Mouse (Mus musculus): ENCODE measurements around the gene Vmo1.
A peak's percentile ranks its signal among the peaks of the same experiment; 100 is the strongest.
"Not testable (repeated sequence)": the region's sequence is repeated elsewhere in the genome, so short reads cannot be mapped to it uniquely, and the experiment has no call there.

Gene Vmo1

GRCm38 (mm10) chr11:70514288-70514687 lies at the start of gene Vmo1:
Gene Vmo1, minus strand, starts transcription at chr11:70514616.
- no peak for DNase-seq (ENCODE audit: low spot score)

- no peak for DNase-seq (ENCODE audit: low spot score)
Measured at GRCm38 (mm10) chr11:70563470-70564275, 49.3 kb upstream of the Vmo1 start.

DNA sequence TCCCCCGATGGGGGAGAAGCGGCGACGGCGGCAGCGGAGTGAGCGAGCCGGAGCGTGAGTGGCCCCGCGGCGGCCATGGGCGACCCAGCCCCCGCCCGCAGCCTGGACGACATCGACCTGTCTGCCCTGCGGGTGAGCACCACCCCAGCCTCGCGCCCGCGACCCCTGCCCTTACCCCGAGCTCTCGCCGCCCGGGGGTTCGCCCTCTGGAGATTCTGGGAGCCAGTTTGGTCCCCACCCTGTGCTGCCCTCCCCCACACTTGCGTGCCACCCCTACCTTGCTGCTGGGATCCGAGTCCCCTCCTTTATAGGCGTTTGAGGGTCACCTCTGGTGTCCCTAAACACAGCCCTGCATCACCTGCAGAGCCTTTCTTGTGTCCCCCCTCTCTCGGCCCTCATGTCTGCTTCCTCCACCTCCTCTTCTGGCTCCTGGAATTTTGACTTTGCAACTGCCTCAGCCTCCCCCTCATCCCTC lies 48.6 kb upstream of the Vmo1 start:
- DNase-seq (ENCODE audit: low spot score) = no peak

GRCm38 (mm10) chr11:70562287-70562994 lies 48.0 kb upstream of the Vmo1 start, which contains the start of gene Mink1:
Gene Mink1, plus strand, starts transcription at chr11:70562881.
- peak; percentile 81 for DNase-seq (ENCODE audit: low spot score)

- no peak for DNase-seq (ENCODE audit: low spot score)
Measured at GRCm38 (mm10) chr11:70561937-70562286, 47.5 kb upstream of the Vmo1 start.

GRCm38 (mm10) chr11:70557545-70557944 lies 43.1 kb upstream of the Vmo1 start:
- no peak for DNase-seq (ENCODE audit: low spot score)

DNA sequence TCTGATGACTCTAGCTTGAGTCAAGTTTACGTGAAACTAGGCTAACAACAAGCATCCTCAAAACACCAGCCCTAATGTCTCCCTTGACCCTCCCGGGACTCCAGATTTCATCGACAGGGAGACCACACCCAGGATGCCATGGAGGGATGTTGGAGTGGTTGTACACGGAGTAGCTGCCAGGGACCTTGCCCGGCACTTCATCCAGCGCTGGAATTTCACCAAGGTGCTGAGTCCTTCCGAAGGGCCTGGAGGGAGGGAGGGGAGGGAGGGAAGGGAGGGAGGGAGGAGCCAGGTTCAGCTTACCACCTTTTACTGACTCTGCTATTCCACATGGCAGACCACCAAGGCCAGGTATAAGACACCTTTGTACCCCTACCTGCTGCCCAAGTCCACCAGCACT lies 39.5 kb upstream of the Vmo1 start:
- no peak for DNase-seq (ENCODE audit: low spot score)

DNA sequence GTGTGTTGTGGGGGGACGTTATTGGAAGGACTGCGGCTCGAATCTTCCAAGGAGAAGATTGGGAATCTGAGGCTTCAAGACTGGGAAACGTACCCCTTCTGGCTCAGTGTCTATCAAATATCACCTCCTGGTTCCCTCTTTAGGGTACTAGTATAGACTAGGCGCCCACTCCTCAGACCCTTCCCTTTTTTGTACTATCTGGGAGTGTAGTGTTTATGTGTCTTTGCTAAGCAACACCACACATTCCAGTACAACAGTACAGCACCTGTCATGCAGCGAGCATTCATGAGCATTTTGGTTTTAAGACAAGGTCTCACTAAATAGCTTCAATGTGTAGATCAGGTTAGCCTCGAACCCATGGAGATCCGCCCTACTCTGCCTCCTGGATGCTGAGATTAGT lies 37.1 kb upstream of the Vmo1 start:
- DNase-seq (ENCODE audit: low spot score) = no peak

DNA sequence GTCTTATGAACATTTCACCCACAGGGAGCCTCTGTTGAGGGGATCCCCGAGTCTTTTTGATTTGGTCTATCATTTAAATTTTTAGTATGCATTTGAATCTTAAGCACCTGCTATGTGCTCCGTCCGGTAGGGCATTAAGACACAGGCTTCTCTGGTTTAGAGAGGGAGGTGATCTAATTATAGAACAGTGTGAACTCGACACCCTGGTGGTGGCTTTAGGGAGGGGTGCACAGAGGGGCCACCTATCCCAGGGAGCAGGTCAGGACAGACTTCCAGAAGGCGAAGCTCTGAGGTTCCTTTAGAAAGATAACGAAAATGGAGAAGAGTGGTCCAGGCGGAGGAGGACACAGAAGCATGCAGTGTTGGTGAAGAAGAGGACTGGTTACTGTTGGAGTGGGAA lies 30.1 kb upstream of the Vmo1 start:
- no peak for DNase-seq (ENCODE audit: low spot score)

- DNase-seq (ENCODE audit: low spot score) = no peak
Measured at GRCm38 (mm10) chr11:70541415-70541814, 27.0 kb upstream of the Vmo1 start.

DNA sequence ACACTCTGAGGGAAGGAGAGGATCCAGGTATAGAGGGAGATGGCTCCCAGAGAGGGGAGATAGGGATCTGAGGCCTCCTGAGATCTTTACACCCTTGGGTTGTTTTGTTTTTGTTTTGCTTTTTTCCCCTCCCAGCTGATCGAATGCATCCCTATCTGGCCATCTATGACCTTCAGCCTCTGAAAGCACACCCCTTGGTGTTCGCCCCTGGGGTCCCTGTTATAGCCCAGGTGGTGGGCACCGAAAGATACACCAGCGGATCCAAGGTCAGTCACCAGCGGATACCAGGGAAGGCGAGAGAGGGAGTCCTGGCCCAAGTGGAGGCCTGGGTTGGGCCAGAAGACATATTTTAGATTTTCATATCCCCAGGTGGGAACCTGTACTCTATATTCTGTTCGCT lies 26.5 kb upstream of the Vmo1 start:
- DNase-seq (ENCODE audit: low spot score) = no peak

DNA sequence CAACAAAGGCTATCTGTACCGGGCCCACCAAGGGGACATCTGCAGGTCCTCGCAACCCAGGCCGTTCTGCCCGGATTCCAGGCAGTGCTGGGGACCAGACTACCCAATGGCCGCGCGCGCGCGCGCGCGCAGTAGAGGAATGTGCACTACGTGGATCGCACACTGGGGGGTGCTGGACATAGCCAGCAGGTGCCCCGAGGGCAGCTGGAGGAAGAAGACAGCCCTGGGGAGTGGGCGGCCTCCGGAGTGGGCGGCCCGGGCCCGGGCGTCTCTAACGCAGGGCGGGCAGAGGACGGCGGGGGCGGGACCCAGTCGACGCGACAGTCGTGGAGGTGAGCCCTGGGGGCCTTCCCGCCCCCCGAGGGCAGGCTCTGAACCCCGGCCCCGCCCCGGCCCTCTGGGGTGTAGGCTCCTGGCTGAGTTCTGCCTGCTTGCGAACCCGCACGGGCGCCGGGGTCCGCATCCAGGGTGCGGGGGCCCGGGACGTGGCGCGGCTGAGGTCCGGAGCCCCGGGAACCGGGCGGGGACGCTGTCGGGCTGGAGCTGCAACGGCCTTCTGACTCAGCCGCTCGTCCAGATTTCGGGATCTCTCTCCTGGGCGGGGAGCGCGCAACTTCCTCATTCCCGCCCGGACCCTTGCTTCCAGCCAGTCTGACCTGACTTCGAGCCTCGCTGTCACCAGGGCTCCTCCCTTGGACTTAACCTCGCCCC lies 25.6 kb upstream of the Vmo1 start, which contains the start of gene Pld2:
Pld2 (plus strand) TSS at position 188 of the 711 bp plus-strand sequence.
- peak; percentile 53 for DNase-seq (ENCODE audit: low spot score)

GRCm38 (mm10) chr11:70539423-70539822 lies 25.0 kb upstream of the Vmo1 start:
- no peak for DNase-seq (ENCODE audit: low spot score)

- no peak for DNase-seq (ENCODE audit: low spot score)
Measured at GRCm38 (mm10) chr11:70532839-70533238, 18.4 kb upstream of the Vmo1 start, which contains the start of gene Gm40193. Gene Gm40193, minus strand, starts transcription at chr11:70532939.

DNA sequence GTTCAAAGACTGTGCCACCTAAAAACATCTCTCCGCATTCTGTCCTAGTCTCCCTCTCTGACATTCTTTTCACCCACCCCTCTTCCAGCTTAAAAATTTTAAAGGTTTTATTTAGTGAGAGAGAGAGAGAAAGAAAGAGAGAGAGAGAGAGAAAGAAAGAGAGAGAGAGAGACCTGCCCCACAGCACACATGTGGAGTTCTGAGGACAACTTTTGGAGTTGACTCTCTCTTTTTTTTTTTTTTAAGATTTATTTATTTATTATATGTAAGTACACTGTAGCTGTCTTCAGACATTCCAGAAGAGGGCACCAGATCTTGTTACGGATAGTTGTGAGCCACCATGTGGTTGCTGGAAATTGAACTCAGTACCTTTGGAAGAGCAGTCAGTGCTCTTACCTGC lies 16.6 kb upstream of the Vmo1 start:
- not testable (repeated sequence) for DNase-seq (ENCODE audit: low spot score)

DNA sequence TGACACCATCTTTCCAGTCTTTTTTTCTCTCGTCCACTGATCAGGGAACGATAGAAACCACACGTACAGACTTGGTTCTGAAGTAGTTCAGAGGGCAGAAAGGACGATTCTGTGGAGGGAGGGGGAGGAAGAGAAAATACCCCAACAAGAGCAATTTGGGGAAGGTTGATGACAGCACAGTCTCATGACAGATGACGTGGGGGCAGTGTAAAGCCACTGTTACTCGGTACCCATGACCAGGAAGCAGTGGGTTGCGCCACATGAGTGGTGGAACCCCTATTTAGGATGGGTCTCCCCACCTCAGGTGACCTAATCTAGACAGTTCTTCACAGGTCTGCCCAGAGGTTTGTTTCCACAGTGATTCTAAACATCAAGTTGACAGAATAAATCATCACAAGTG lies 14.2 kb upstream of the Vmo1 start:
- DNase-seq (ENCODE audit: low spot score) = no peak

GRCm38 (mm10) chr11:70526211-70526610 lies 11.8 kb upstream of the Vmo1 start:
- DNase-seq (ENCODE audit: low spot score) = no peak

DNA sequence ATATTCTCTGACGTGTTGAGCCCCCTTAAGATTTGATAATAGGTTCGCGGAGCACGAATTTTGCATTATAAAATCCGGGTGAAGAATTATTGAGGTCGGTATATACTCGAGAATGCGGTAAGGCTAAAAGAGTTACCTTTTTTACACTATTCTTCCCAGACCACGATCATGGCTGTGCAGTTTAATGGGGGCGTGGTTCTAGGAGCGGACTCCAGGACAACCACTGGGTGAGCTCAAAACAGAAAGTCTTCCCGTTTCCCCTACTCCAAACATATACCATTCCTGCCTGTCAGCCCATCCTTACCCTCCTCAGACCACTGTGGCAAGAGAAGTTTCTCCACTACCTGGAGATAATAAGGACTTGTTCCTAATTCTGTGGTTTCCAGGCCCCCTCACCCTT lies 11.3 kb upstream of the Vmo1 start:
- DNase-seq (ENCODE audit: low spot score) = no peak

DNA sequence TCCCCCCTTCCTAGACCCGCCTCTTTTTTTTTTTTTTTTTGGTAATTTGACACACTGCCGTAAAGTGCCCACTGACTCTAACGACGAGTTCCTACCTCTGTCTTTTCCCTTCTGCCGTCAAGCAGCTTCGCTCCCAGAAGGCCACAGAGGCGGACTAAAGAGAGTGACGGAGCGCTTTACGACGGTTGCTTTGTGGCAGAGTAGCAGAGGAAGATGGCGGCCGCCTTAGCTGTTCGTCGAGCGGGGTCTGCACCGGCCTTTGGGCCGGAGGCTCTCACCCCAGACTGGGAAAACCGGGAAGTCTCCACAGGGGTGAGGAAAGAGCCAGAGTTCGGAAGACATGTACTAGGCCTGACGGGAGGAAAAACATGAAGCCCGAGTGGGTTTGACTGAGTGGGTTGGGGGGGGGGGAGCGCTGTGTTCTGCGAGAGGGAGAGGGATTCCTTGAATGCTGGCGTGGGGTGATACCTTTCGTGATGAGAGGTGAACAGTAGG lies 10.8 kb upstream of the Vmo1 start, which contains the start of gene Psmb6:
Psmb6 (plus strand) TSS at position 184 of the 495 bp plus-strand sequence.
- peak; percentile 91 for DNase-seq (ENCODE audit: low spot score)

- DNase-seq (ENCODE audit: low spot score) = no peak
Measured at GRCm38 (mm10) chr11:70524782-70525181, 10.4 kb upstream of the Vmo1 start.

DNA sequence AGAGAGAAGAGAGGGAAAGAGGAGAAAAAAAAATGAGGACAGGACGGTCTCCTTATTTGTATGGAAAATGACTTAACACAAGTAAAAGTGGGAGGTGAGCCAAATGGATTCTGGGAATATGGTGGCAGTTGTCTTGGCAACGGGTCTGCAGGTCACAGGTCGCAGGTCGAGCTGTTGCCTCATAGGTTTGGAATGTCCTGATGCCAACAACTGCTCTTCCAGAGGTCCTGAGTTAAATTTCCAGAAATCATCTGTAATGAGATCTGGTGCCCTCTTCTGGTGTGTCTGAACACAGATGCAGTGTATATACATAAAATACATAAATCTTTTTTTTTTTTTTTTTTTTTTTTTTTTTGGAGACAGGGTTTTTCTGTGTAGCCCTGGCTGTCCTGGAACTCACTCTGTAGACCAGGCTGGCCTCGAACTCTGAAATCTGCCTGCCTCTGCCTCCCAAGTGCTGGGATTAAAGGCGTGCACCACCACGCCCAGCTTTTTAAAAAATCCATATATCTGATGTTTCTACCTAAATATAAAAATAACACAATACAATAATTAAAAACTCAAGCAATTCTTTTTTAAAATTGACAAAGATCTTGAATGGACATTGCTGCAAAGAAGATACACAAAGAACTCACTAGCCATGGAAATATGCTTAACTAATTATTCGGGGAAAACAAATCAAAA lies 9.0 kb upstream of the Vmo1 start:
- DNase-seq (ENCODE audit: low spot score) = not testable (repeated sequence)
